Mouse (Mus musculus) lung, embryonic 16.5 days (tissue): ENCODE measurements around the gene Vps51. TPM values are rescaled to one million over a fixed set of nuclear protein-coding genes. Genes with fewer than 3 reads are reported as not detected.

ENCODE experiments used
- ATAC-seq: fragments of 200-750 bp; cut with Nextera tagmentation; 2 replicates; pipeline ENCODE4 v1.8.0; 2017; ENCODE audit warnings: low read depth, mild to moderate bottlenecking, moderate library complexity
- H3K27ac ChIP-seq: fragments of 300-500 bp; sonication (generic); 2 replicates; pipeline ENCODE4 v1.5.1; 2014; ENCODE audit warnings: mild to moderate bottlenecking, control low read depth, low read length
- H3K27me3 ChIP-seq: fragments of 300-500 bp; sonication (generic); 2 replicates; pipeline ENCODE4 v1.6.1; 2014; ENCODE audit warnings: low read depth, low read length, mixed read lengths; ENCODE audit not compliant: control insufficient read depth, insufficient read depth
- H3K36me3 ChIP-seq: fragments of 300-500 bp; sonication (generic); 2 replicates; pipeline ENCODE4 v1.6.1; 2014; ENCODE audit warnings: low read length; ENCODE audit not compliant: control insufficient read depth, insufficient read depth
- H3K4me1 ChIP-seq: fragments of 300-500 bp; sonication (generic); replicated peaks from 2 replicates; pipeline ENCODE4 v1.6.1; 2014; ENCODE audit warnings: low read length, mixed read lengths; ENCODE audit not compliant: control insufficient read depth, insufficient read depth
- H3K4me2 ChIP-seq: fragments of 300-500 bp; sonication (generic); 2 replicates; pipeline ENCODE4 v1.6.1; 2014; ENCODE audit warnings: low read depth, low read length, control low read depth
- H3K4me3 ChIP-seq: fragments of 300-500 bp; sonication (generic); 2 replicates; pipeline ENCODE4 v1.5.1; 2014; ENCODE audit warnings: mild to moderate bottlenecking, low read length, control low read depth
- H3K9ac ChIP-seq: fragments of 300-500 bp; sonication (generic); 2 replicates; pipeline ENCODE4 v1.6.1; 2014; ENCODE audit warnings: low read length, control low read depth
- H3K9me3 ChIP-seq: fragments of 300-500 bp; sonication (generic); 2 replicates; pipeline ENCODE4 v1.6.1; 2016; ENCODE audit warnings: low read length; ENCODE audit not compliant: control insufficient read depth
- WGBS: fragments of 180-500 bp; shearing (Covaris S2); extraction: QIAGEN DNeasy Blood & Tissue Kit; methylation state at CpG from one replicate; pipeline ENCODE4 v1.1.7; 2014; 5-methylcytosine and 5-hydroxymethylcytosine counted together
- microRNA-seq: library from miRNA; unstranded; fragments of <30 nt; microRNA quantifications from one replicate; pipeline ENCODE4, GENCODE M21; 2016
- polyA plus RNA-seq: library from polyadenylated mRNA; unstranded; fragments of >200 nt; fragmentation: Nextera tagmentation; extraction: Ambion mirVana; gene quantifications from 2 replicates; pipeline ENCODE4 v1.2.1, GENCODE M21; 2015

Gene Vps51
- polyA plus RNA-seq, 1 experiment from 2014 or later: 67.4 TPM

- H3K4me1 ChIP-seq: no peaks in the 10 kb centered on the region
- no peak overlapping the region for H3K27ac ChIP-seq
- WGBS: 52% methylated on average over 6 of the region's 6 CpGs
- no peaks in the 10 kb centered on the region for H3K9me3 ChIP-seq
- H3K27me3 ChIP-seq: no peaks in the 10 kb centered on the region
- no peaks in the 10 kb centered on the region for H3K36me3 ChIP-seq
- no peak overlapping the region for H3K9ac ChIP-seq
- H3K4me3 ChIP-seq: no peak overlapping the region
- no peak for ATAC-seq
- H3K4me2 ChIP-seq: no peak overlapping the region
These were observed 48.0 kb downstream of the Vps51 start for GRCm38 (mm10) chr19:6028991-6029390.

- peaks cover 2% of the 10 kb centered on the region; the same call in 1 of the 2 replicates for H3K4me1 ChIP-seq
- ATAC-seq: no peak
- WGBS: 61% methylated on average over 7 of the region's 7 CpGs
These were observed 53.1 kb downstream of the Vps51 start for GRCm38 (mm10) chr19:6023930-6024329.

GRCm38 (mm10) chr19:6023059-6023458 is 54.0 kb downstream of the Vps51 start:
- Histone ChIP-seq H3K4me3 (no peak overlapping the region), H3K27me3 (no peaks in the 10 kb centered on the region), H3K36me3 (no peaks in the 10 kb centered on the region), H3K9ac (no peak overlapping the region), H3K27ac (peak overlapping the region; percentile 44), H3K4me2 (no peak overlapping the region), H3K4me1 (peaks cover 2% of the 10 kb centered on the region; the same call in 1 of the 2 replicates), H3K9me3 (no peaks in the 10 kb centered on the region)
- peak; percentile 73 for ATAC-seq
- WGBS: 37% methylated on average over 8 of the region's 8 CpGs

More at GRCm38 (mm10) chr19:6023930-6024329, 53.1 kb downstream of the Vps51 start:
- Histone ChIP-seq H3K9me3 (no peaks in the 10 kb centered on the region), H3K27ac (no peak overlapping the region), H3K27me3 (no peaks in the 10 kb centered on the region), H3K4me3 (no peak overlapping the region), H3K4me2 (no peak overlapping the region), H3K36me3 (no peaks in the 10 kb centered on the region), H3K9ac (no peak overlapping the region)

GRCm38 (mm10) chr19:6020276-6020675 is 56.8 kb downstream of the Vps51 start:
- no peak overlapping the region for H3K4me3 ChIP-seq
- H3K27me3 ChIP-seq: no peaks in the 10 kb centered on the region; the same call in 1 of the 2 replicates
- WGBS: 35% methylated on average over 3 of the region's 3 CpGs
- H3K4me2 ChIP-seq: no peak overlapping the region
- H3K9ac ChIP-seq: no peak overlapping the region
- H3K36me3 ChIP-seq: no peaks in the 10 kb centered on the region
- H3K27ac ChIP-seq: 0 out of 2 replicates have a peak overlapping the region, but pooled peaks have one; percentile 4
- H3K9me3 ChIP-seq: no peaks in the 10 kb centered on the region
- peaks cover 7% of the 10 kb centered on the region; the same call in 1 of the 2 replicates for H3K4me1 ChIP-seq
- ATAC-seq: no peak

GRCm38 (mm10) chr19:6018142-6019089 is 58.6 kb downstream of the Vps51 start:
- Histone ChIP-seq H3K9ac (no peak overlapping the region), H3K36me3 (no peaks in the 10 kb centered on the region), H3K9me3 (no peaks in the 10 kb centered on the region), H3K4me3 (no peak overlapping the region), H3K4me1 (peaks cover 11% of the 10 kb centered on the region), H3K27me3 (no peaks in the 10 kb centered on the region; the same call in 1 of the 2 replicates), H3K4me2 (no peak overlapping the region), H3K27ac (no peak overlapping the region)
- no peak for ATAC-seq
- WGBS: 27% methylated on average over 15 of the region's 15 CpGs

Small RNA genes within 50 kb of the gene (microRNA-seq; reads per million reads assigned to microRNA genes)
- gene Mir6988: not detected

Other genes with a start within 250 kb of the Vps51 start
- gene Frmd8, start 202.0 kb downstream of the Vps51 start, polyA plus RNA-seq: 56.4 and 61.1 TPM in 2 replicates
- 5.7 and 6.2 TPM in 2 replicates for gene Slc25a45, start 199.4 kb downstream of the Vps51 start, polyA plus RNA-seq
- 2.5 and 3.2 TPM in 2 replicates for gene Tigd3, start 183.1 kb downstream of the Vps51 start, polyA plus RNA-seq
- gene Dpf2, start 164.2 kb downstream of the Vps51 start, polyA plus RNA-seq: 155 TPM in 2 replicates
- gene Cdc42ep2, start 152.4 kb downstream of the Vps51 start, polyA plus RNA-seq: 15.6 and 17.1 TPM in 2 replicates
- 64.2 and 70.0 TPM in 2 replicates for gene Pola2, start 113.0 kb downstream of the Vps51 start, polyA plus RNA-seq
- gene Slc22a20, start 91.1 kb downstream of the Vps51 start, polyA plus RNA-seq: not detected in 2 replicates
- gene Capn1, start 61.3 kb downstream of the Vps51 start, polyA plus RNA-seq: 12.3 and 12.8 TPM in 2 replicates
- gene Syvn1, start 30.7 kb downstream of the Vps51 start, polyA plus RNA-seq: 27.7 and 31.7 TPM in 2 replicates
- gene Mrpl49, start 19.4 kb downstream of the Vps51 start, polyA plus RNA-seq: 72.9 and 74.6 TPM in 2 replicates
- gene Fau, start 19.4 kb downstream of the Vps51 start, polyA plus RNA-seq: 757 and 774 TPM in 2 replicates
- gene Znhit2, start 16.0 kb downstream of the Vps51 start, polyA plus RNA-seq: 26.2 and 28.6 TPM in 2 replicates
- gene Tm7sf2, start 8.9 kb downstream of the Vps51 start, polyA plus RNA-seq: 12.1 and 19.6 TPM in 2 replicates
- not detected in 2 replicates for gene Tmem262, start 2.8 kb upstream of the Vps51 start, polyA plus RNA-seq
- gene Gm28374, start 5.0 kb upstream of the Vps51 start, polyA plus RNA-seq: 1.4 and 1.5 TPM in 2 replicates
- gene Zfpl1, start 7.7 kb upstream of the Vps51 start, polyA plus RNA-seq: 69.1 and 71.8 TPM in 2 replicates
- 40.5 and 42.8 TPM in 2 replicates for gene Cdca5, start 7.8 kb upstream of the Vps51 start, polyA plus RNA-seq
- not detected in 2 replicates for gene AC131692.1, start 17.2 kb upstream of the Vps51 start, polyA plus RNA-seq
- gene Naaladl1, start 28.6 kb upstream of the Vps51 start, polyA plus RNA-seq: 0.29 and 0.94 TPM in 2 replicates
- 32.5 and 36.4 TPM in 2 replicates for gene Sac3d1, start 41.4 kb upstream of the Vps51 start, polyA plus RNA-seq
- gene Snx15, start 51.1 kb upstream of the Vps51 start, polyA plus RNA-seq: 33.4 and 35.1 TPM in 2 replicates
- gene Batf2, start 63.8 kb upstream of the Vps51 start, polyA plus RNA-seq: 0.31 and 0.96 TPM in 2 replicates
- 95.2 and 95.7 TPM in 2 replicates for gene Arl2, start 64.3 kb upstream of the Vps51 start, polyA plus RNA-seq
- gene Majin, start 107.2 kb upstream of the Vps51 start, polyA plus RNA-seq: not detected in 2 replicates
- gene Gpha2, start 149.1 kb upstream of the Vps51 start, polyA plus RNA-seq: 0.63 and 0.88 TPM in 2 replicates
- 17.8 and 20.2 TPM in 2 replicates for gene Ppp2r5b, start 158.6 kb upstream of the Vps51 start, polyA plus RNA-seq
- gene Atg2a, start 164.4 kb upstream of the Vps51 start, polyA plus RNA-seq: 10.3 and 12.6 TPM in 2 replicates
- 77.9 and 81.6 TPM in 2 replicates for gene Ehd1, start 199.5 kb upstream of the Vps51 start, polyA plus RNA-seq
- 1.1 and 1.7 TPM in 2 replicates for gene Cdc42bpg, start 229.2 kb upstream of the Vps51 start, polyA plus RNA-seq